Mouse (Mus musculus) C2C12 (cell line): ENCODE data around the gene Por.

Source experiments
- CTCF ChIP-seq: IDR thresholded peaks from one replicate; pipeline ENCODE4 v1.5.1; 2011; ENCODE audit not compliant: control insufficient read depth, insufficient read depth, insufficient read length
- MAX ChIP-seq: IDR thresholded peaks from one replicate; pipeline ENCODE4 v1.6.1; 2011; ENCODE audit warnings: mild to moderate bottlenecking, control low read depth

- no peak for TF ChIP-seq CTCF
- TF ChIP-seq MAX = no peak
Observed at GRCm38 (mm10) chr5:135651536-135651935, 18.3 kb upstream of the Por start.
